Mouse (Mus musculus) liver, embryonic 14.5 days (tissue): Measurements from ENCODE around the gene Tsc22d1.

Source experiments
- CTCF ChIP-seq: IDR thresholded peaks from 2 replicates; pipeline ENCODE4 v1.5.1; 2016; ENCODE audit warnings: antibody characterized with exemption, low read depth, control low read depth
- EP300 ChIP-seq: IDR thresholded peaks from 2 replicates; pipeline ENCODE4 v1.6.1; 2016; ENCODE audit warnings: antibody characterized with exemption, low read depth

DNA sequence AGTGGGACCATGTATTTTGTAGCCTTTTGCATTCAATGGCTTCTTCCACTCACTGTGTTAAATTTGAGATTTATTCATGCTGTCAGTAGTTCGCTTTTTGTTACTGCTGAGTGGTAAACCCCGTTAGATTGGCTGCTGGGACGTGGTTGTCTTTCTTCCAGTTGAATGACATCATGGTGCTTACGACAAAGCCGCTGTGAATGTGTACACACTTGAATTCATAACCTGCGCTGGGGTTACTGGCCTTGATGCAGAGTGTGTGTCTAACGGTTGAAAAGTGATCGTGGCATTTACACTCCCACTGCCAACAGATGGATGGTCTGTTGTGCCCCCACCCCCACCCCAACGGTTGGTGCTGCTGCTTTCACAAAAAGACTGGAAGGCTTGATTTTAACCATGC, 82.4 kb downstream of the Tsc22d1 start:
- no peak for TF ChIP-seq EP300
- TF ChIP-seq CTCF = no peak
